Mouse (Mus musculus) adrenal gland, adult 18-20 months (tissue): ENCODE measurements around the gene Bsdc1. TPM values are rescaled to one million over a fixed set of nuclear protein-coding genes. Genes with fewer than 3 reads are reported as not detected.
"Not testable (repeated sequence)": the region's sequence is repeated elsewhere in the genome, so short reads cannot be mapped to it uniquely, and the experiment has no call there.

Source experiments
- DNase-seq, 2 experiments: peaks; one replicate each; pipeline ENCODE4 v3.0.0; 2021 to 2022; ENCODE audit warnings: low spot score in 2 of 2
- total RNA-seq, 2 experiments: library from RNA; stranded (reverse); gene quantifications; 1 replicate in 1 of 2; 2 replicates in 1 of 2; pipeline ENCODE4 v1.2.3; 2021

Gene Bsdc1
- total RNA-seq, 2 experiments from 2014 or later, result 56.8 to 71.5 TPM

DNA sequence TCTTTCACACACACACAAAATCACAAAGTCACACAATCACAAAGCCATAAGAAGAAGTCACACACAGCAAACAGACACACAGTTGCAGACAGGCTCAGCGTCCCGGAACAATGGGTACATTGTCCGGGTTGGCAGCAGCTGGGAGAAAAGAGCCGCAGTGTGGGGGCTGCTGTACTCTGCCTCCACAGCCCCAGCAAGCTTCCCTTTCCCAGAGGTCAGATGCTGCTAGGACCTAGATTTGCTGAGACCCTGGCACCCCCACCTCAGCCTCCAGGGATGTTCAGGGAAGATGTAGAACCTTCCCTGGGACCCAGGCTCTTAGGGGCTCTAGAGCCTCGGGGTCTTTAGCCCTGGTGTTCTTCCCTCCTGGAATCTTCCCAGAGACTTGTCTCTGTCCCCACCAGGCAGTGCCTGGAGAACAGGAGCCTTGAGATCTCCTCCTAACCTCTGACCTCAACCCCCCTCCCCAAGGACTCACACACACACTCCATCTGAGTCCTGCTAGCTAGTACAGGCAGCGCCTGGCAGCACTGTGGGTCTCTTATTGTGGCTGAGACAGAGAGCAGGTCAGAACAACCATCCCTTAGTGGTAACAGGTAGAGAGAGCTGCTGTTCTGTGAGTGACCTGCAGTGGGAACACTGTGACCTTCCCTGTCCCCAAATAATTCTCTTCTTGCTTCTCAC lies 50.2 kb downstream of the Bsdc1 start:
- no peak for DNase-seq

DNA sequence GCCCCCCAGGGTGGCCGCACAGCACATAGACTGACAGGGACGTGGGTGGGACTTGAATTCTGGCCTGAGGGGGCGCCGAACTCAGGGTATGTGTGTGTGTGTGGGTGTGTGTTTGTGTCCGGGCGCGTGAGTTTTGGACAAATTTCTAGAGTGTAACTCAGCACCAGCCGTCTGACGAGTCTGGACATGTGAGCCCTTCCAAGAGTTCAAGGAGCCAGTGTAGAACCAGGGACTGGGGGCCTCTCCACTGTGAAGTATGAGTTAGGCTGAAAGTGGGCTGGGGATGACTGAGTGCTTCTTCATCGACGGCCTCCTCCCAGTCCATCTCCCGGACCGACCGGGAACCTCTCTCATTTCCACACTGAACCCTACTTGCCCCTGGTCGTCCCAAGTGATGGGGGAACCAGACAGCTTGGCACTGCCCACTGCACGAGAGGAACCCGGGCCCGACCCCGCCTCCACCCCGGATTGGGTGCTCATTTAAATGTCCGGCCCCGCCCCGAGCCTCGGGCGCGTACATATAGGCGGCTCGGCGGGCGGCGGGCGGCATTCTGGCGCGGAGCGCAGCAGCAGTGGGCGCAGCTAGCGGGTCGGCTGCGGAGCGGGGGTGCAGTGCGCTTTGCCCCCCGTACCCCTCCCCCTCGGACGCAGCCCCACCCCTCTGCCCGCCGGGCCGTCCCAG lies 51.8 kb downstream of the Bsdc1 start, which contains the start of gene Marcksl1:
Gene Marcksl1 (plus strand): TSS at position 496 of the 682 bp plus-strand sequence.
- peak; percentile 79 to 83 for DNase-seq

DNA sequence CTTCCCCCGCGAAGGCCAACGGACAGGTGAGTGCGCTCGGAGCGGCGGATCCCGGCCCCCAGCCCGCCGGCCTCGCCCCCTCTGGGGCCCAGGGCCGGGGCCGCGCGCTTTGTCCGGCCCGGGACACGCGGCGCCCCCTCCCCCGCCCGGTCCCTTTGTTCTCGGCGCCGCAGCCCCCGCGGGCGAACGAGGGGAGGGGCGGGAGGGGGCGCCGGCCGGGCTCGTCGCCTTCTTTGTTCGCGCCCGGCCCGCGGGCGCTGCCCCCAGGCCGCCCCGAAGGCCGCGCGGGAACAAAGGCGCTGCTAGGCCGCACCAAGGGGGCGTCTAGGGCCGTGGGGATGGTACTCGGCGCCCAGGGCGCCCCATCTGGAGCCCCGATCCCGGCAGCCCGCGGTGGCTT lies 52.5 kb downstream of the Bsdc1 start:
- DNase-seq, result no peak

DNA sequence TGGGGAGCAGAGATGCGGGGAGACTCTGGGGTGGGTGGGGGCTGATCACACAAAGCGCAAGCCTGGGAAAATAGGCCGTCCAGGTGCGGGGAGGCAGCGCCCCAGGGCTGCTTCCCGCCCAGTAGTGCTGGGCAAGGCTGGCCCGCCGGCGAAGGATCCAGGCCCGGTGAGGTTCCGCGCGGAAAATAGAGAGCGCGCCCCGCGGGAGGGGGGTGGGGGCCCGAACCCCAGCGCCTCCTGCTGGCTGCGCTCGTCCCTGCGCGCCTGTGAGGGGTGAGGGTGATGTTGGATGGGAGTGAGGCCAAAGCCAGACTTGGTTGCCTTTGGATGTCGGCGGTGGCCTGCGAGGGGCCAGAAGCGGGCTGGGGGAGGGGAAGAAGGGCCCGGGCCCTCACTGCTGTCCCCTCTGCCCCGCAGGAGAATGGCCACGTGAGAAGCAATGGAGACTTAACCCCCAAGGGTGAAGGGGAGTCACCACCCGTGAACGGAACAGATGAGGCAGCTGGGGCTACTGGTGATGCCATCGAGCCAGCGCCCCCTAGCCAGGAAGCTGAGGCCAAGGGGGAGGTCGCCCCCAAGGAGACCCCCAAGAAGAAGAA lies 53.0 kb downstream of the Bsdc1 start:
- DNase-seq, result peak; percentile 64 to 71

DNA sequence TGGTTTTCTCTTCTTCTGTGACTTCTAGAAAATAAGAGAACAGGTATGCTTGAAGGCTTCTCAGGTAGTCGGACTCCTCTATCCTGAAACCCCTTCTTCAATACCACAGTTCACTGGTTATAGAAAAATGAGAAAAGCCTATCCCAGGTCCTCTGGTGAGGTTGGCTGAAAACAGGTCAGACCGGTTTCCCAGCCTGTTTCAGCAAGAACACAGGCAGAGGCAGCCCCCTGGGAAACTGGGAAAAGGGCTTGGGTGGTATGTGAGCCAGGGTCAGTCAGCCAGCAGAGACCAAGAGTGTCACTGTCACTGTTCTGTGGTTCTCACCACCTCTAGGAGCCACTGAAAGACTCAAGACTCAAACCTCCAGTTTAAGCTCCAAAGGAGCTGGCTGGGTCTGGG lies 55.5 kb downstream of the Bsdc1 start:
- no peak for DNase-seq

DNA sequence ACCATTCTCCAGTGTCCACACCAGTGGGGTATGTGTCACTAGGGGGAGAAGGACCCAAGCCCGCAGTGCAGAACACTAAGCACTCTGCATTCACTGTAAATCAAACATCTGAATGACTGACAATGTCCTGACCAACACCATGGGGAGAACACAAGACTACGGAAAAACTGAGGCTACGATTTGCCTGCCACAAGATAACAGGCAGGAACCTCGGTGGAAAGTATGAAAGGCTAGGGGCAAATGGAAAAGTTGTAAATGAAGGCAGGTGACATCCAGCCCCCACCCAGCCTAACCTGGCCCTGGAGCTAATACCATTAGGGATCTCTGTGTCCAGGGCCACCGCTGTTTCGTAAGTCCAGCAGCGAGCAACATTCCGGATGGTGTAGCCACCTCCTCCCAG lies 57.1 kb downstream of the Bsdc1 start:
- DNase-seq, result no peak

DNA sequence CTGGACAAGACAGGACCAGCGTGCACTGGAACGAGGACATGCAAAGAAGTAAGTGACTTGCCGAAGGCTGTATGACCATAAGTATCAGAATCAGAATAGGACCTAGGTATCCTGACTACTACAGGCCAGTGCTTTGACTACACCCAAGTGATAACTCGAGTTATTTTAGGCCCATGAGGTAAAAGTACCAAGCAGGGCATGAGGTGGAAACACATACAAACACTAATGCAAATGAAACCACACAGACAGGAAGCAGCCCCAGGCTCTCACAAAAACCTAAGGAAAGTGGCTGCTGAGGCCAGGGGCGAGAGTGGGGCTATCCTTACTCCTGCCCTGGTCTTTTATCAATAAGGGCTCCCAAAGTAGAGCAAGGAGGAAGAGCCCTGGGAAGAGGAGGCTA lies 64.0 kb downstream of the Bsdc1 start:
- no peak for DNase-seq

DNA sequence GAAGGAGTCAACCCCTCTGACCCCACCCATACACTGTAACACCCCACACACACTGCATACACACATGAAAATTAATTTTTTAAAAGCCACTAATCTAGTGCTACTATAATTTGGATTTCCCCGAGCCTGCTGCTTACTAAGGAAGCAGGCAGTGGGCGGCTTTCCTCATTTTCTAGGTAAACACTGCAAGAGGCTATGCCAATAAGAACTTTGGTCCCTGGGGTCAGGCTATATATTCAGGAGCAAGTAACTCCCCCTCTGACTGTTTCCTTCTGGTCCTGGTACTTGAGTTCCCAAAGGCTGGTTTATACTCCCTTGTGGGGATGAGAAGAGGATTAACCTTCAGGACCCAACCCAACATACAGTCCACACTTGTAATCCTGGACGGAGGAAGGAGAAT lies 64.5 kb downstream of the Bsdc1 start:
- DNase-seq, result no peak

DNA sequence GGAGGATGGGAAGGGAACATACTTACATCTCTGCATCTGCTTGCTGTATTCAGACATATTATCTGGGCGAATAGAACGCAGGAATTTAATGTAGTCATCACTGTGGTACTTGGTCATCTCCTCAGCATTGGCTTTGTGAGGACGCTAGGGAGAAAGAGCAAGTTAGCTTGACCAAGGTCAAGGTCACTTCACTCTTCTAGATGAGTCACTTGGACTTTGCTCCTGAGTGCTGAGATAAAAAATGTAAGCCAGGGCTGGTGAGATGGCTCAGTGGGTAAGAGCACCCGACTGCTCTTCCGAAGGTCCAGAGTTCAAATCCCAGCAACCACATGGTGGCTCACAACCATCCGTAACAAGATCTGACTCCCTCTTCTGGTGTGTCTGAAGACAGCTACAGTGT lies 67.5 kb downstream of the Bsdc1 start:
- not testable (repeated sequence) for DNase-seq

Other genes with a start within 250 kb of the Bsdc1 start
- gene C77080, start 200.2 kb upstream of the Bsdc1 start, total RNA-seq, result 10 to 100 TPM; 18.1 to 22.1 TPM
- 1 to 10 TPM in 1 of 2 experiments, under 1 TPM in 1; 0.76 to 1.5 TPM for gene Sync, start 174.0 kb upstream of the Bsdc1 start, total RNA-seq
- 100 to 1,000 TPM; 128 to 132 TPM for gene Rbbp4, start 126.2 kb upstream of the Bsdc1 start, total RNA-seq
- 10 to 100 TPM; 49.4 to 52.4 TPM for gene Zbtb8os, start 125.9 kb upstream of the Bsdc1 start, total RNA-seq
- 1 to 10 TPM; 2.7 to 3.7 TPM for gene Zbtb8a, start 83.5 kb upstream of the Bsdc1 start, total RNA-seq
- gene Zbtb8b, start 20.7 kb upstream of the Bsdc1 start, total RNA-seq, result under 1 TPM; 0.13 to 0.45 TPM
- not detected for gene Tssk3, start 29.4 kb downstream of the Bsdc1 start, total RNA-seq
- gene Fam229a, start 29.6 kb downstream of the Bsdc1 start, total RNA-seq, result not detected
- gene Marcksl1, start 52.0 kb downstream of the Bsdc1 start, total RNA-seq, result 10 to 100 TPM; 29.3 to 30.4 TPM
- gene Hdac1, start 81.1 kb downstream of the Bsdc1 start, total RNA-seq, result 10 to 100 TPM; 38.9 to 48.2 TPM
- 1 to 10 TPM; 1.8 to 2.3 TPM for gene Lck, start 112.1 kb downstream of the Bsdc1 start, total RNA-seq
- 10 to 100 TPM; 28.2 to 31.4 TPM for gene Fam167b, start 117.0 kb downstream of the Bsdc1 start, total RNA-seq
- 100 to 1,000 TPM; 174 to 175 TPM for gene Eif3i, start 139.1 kb downstream of the Bsdc1 start, total RNA-seq
- 100 to 1,000 TPM in 1 of 2 experiments, 10 to 100 TPM in 1; 84.9 to 105 TPM for gene Tmem234, start 139.1 kb downstream of the Bsdc1 start, total RNA-seq
- gene Dcdc2b, start 152.7 kb downstream of the Bsdc1 start, total RNA-seq, result 1 to 10 TPM; 1.5 to 1.7 TPM
- 10 to 100 TPM; 27.0 to 28.6 TPM for gene Iqcc, start 157.5 kb downstream of the Bsdc1 start, total RNA-seq
- gene Ccdc28b, start 162.4 kb downstream of the Bsdc1 start, total RNA-seq, result 10 to 100 TPM; 29.6 to 35.8 TPM
- gene Txlna, start 179.5 kb downstream of the Bsdc1 start, total RNA-seq, result 10 to 100 TPM; 63.5 to 69.2 TPM
- gene Kpna6, start 211.2 kb downstream of the Bsdc1 start, total RNA-seq, result 10 to 100 TPM; 92.4 to 96.3 TPM
- gene Tmem39b, start 235.3 kb downstream of the Bsdc1 start, total RNA-seq, result 10 to 100 TPM; 11.7 to 13.0 TPM